Mouse (Mus musculus) cerebellum, postnatal 10 days (tissue): ENCODE results near the gene Map3k7.

Source experiments
- DNase-seq, 2 experiments: peaks; one replicate each; pipeline ENCODE4 v3.0.0; 2021; ENCODE audit warnings: mixed read lengths in 2 of 2

Gene Map3k7

GRCm38 (mm10) chr4:31963354-31964193, at the start of gene Map3k7:
Gene Map3k7 (plus strand): TSS chr4:31964097.
- peak; percentile 98 for DNase-seq

GRCm38 (mm10) chr4:31915114-31915513, 48.8 kb upstream of the Map3k7 start:
- DNase-seq: peak; percentile 7 to 17

GRCm38 (mm10) chr4:31918717-31919116, 45.2 kb upstream of the Map3k7 start:
- no peak for DNase-seq

- DNase-seq: no peak
Measured at GRCm38 (mm10) chr4:31922215-31922614, 41.7 kb upstream of the Map3k7 start.

- DNase-seq: no peak
Measured at GRCm38 (mm10) chr4:31923437-31923836, 40.5 kb upstream of the Map3k7 start.

- no peak for DNase-seq
Measured at GRCm38 (mm10) chr4:31924301-31925185, 39.4 kb upstream of the Map3k7 start.

GRCm38 (mm10) chr4:31933171-31933570, 30.7 kb upstream of the Map3k7 start:
- DNase-seq: no peak

- no peak for DNase-seq
Measured at GRCm38 (mm10) chr4:31935831-31936306, 28.0 kb upstream of the Map3k7 start.

- no peak for DNase-seq
Measured at GRCm38 (mm10) chr4:31936358-31936757, 27.5 kb upstream of the Map3k7 start.

GRCm38 (mm10) chr4:31936911-31937375, 27.0 kb upstream of the Map3k7 start:
- no peak for DNase-seq

- peak; percentile 68 to 70 for DNase-seq
Measured at GRCm38 (mm10) chr4:31937376-31938281, 26.3 kb upstream of the Map3k7 start.

GRCm38 (mm10) chr4:31938416-31939106, 25.3 kb upstream of the Map3k7 start:
- peak; percentile 73 to 84 for DNase-seq

- peak; percentile 30 to 41 for DNase-seq
Measured at GRCm38 (mm10) chr4:31941616-31942015, 22.3 kb upstream of the Map3k7 start.

- DNase-seq: no peak
Measured at GRCm38 (mm10) chr4:31943045-31943444, 20.9 kb upstream of the Map3k7 start.

GRCm38 (mm10) chr4:31964194-31964875, 438 bp downstream of the Map3k7 start:
- no peak for DNase-seq

- DNase-seq: no peak
Measured at GRCm38 (mm10) chr4:31965208-31965607, 1.3 kb downstream of the Map3k7 start.

- DNase-seq: no peak
Measured at GRCm38 (mm10) chr4:31971437-31971836, 7.5 kb downstream of the Map3k7 start.

GRCm38 (mm10) chr4:31972181-31972580, 8.3 kb downstream of the Map3k7 start:
- peak in 1 of 2 experiments; percentile 20 for DNase-seq

- no peak for DNase-seq
Measured at GRCm38 (mm10) chr4:31975260-31975950, 11.5 kb downstream of the Map3k7 start.

GRCm38 (mm10) chr4:31981863-31982262, 18.0 kb downstream of the Map3k7 start:
- DNase-seq: no peak
